Mouse (Mus musculus): ENCODE data around the gene Prpf19. TPM values are rescaled to one million over a fixed set of nuclear protein-coding genes. Genes with fewer than 3 reads are reported as not detected.
A peak's percentile ranks its signal among the peaks of the same experiment; 100 is the strongest.

The Prpf19 gene
- total RNA-seq, 2 experiments from 2014 or later, result 218 to 273 TPM

GRCm38 (mm10) chr19:10926666-10927065 is 31.6 kb downstream of the Prpf19 start:
- DNase-seq, result no peak
- intact Hi-C loops (cut with DNase I), result no loop called here

- DNase-seq, result no peak
- intact Hi-C loops (cut with DNase I), result no loop called here
These were observed 35.6 kb downstream of the Prpf19 start for GRCm38 (mm10) chr19:10930641-10931040.

GRCm38 (mm10) chr19:10935029-10935428 is 40.0 kb downstream of the Prpf19 start:
- no peak for DNase-seq
- intact Hi-C loops (cut with DNase I), result no loop called here

- intact Hi-C loops (cut with DNase I), result no loop called here
- no peak for DNase-seq
These were observed 41.0 kb downstream of the Prpf19 start for GRCm38 (mm10) chr19:10936077-10936476.

- intact Hi-C loops (cut with DNase I), result no loop called here
- no peak for DNase-seq
These were observed 42.1 kb downstream of the Prpf19 start, which contains the start of gene Ptgdr2 for GRCm38 (mm10) chr19:10937110-10937563. Gene Ptgdr2 (plus strand): TSS chr19:10937160.

- intact Hi-C loops (cut with DNase I), result no loop called here
- no peak for DNase-seq
These were observed 43.7 kb downstream of the Prpf19 start for GRCm38 (mm10) chr19:10938771-10939170.

GRCm38 (mm10) chr19:10940097-10940800 is 45.2 kb downstream of the Prpf19 start:
- DNase-seq, result peak; percentile 45 to 57
- intact Hi-C loops (cut with DNase I), result no loop called here

GRCm38 (mm10) chr19:10940801-10941457 is 45.9 kb downstream of the Prpf19 start:
- intact Hi-C loops (cut with DNase I), result no loop called here
- no peak for DNase-seq

GRCm38 (mm10) chr19:10943955-10944354 is 48.9 kb downstream of the Prpf19 start:
- intact Hi-C loops (cut with DNase I), result no loop called here
- no peak for DNase-seq

GRCm38 (mm10) chr19:10946506-10946905 is 51.5 kb downstream of the Prpf19 start:
- no peak for DNase-seq
- intact Hi-C loops (cut with DNase I), result no loop called here

GRCm38 (mm10) chr19:10947219-10947618 is 52.2 kb downstream of the Prpf19 start:
- DNase-seq, result no peak
- intact Hi-C loops (cut with DNase I), result no loop called here

GRCm38 (mm10) chr19:10948416-10948815 is 53.4 kb downstream of the Prpf19 start:
- intact Hi-C loops (cut with DNase I), result loop anchor here (2.0 kb wide), 1 partner anchor 52 kb away; no protein-coding TSS in a partner anchor
- DNase-seq, result no peak

GRCm38 (mm10) chr19:10949112-10949511 is 54.1 kb downstream of the Prpf19 start, which contains the start of gene Ccdc86:
Gene Ccdc86 (minus strand): TSS chr19:10949266.
- intact Hi-C loops (cut with DNase I), result loop anchor here (2.0 kb wide), 1 partner anchor 52 kb away; no protein-coding TSS in a partner anchor
- DNase-seq, result peak; percentile 92 to 96

GRCm38 (mm10) chr19:10949558-10949957 is 54.5 kb downstream of the Prpf19 start:
- intact Hi-C loops (cut with DNase I), result loop anchor here (2.0 kb wide), 1 partner anchor 53 kb away; no protein-coding TSS in a partner anchor

GRCm38 (mm10) chr19:10952021-10952939 is 57.2 kb downstream of the Prpf19 start:
- intact Hi-C loops (cut with DNase I), result no loop called here
- DNase-seq, result peak in 1 of 2 experiments; percentile 29

More at GRCm38 (mm10) chr19:10949558-10949957, 54.5 kb downstream of the Prpf19 start:
- DNase-seq, result no peak

Other genes starting within 250 kb of the Prpf19 start
- not detected for gene Pga5, start 217.2 kb upstream of the Prpf19 start, total RNA-seq (2021)
- gene Vps37c, start 206.5 kb upstream of the Prpf19 start, total RNA-seq (2021), result 10 to 100 TPM; 19.2 to 21.0 TPM
- gene Cd5, start 156.2 kb upstream of the Prpf19 start, total RNA-seq (2021), result under 1 TPM; 0.14 to 0.28 TPM
- gene Cd6, start 65.2 kb upstream of the Prpf19 start, total RNA-seq (2021), result under 1 TPM; 0.08 to 0.31 TPM
- gene Slc15a3, start 55.5 kb upstream of the Prpf19 start, total RNA-seq (2021), result 1 to 10 TPM; 2.2 to 2.4 TPM
- 10 to 100 TPM; 12.4 to 14.8 TPM for gene Tmem132a, start 25.3 kb upstream of the Prpf19 start, total RNA-seq (2021)
- gene Tmem109, start 13.2 kb upstream of the Prpf19 start, total RNA-seq (2021), result 100 to 1,000 TPM in 1 of 2 experiments, 10 to 100 TPM in 1; 97.4 to 107 TPM
- not detected for gene Zp1, start 25.4 kb downstream of the Prpf19 start, total RNA-seq (2021)
- under 1 TPM in 1 of 2 experiments, not detected in 1; 0.14 TPM for gene Ptgdr2, start 41.9 kb downstream of the Prpf19 start, total RNA-seq (2021)
- gene Ccdc86, start 54.0 kb downstream of the Prpf19 start, total RNA-seq (2021), result 1 to 10 TPM; 6.3 to 6.5 TPM
- not detected for gene Ms4a10, start 79.4 kb downstream of the Prpf19 start, total RNA-seq (2021)
- not detected for gene Ms4a15, start 98.0 kb downstream of the Prpf19 start, total RNA-seq (2021)
- not detected for gene Ms4a18, start 122.8 kb downstream of the Prpf19 start, total RNA-seq (2021)
- 1 to 10 TPM; 1.2 to 3.3 TPM for gene Ms4a8a, start 185.9 kb downstream of the Prpf19 start, total RNA-seq (2021)
- not detected for gene 1700017D01Rik, start 235.6 kb downstream of the Prpf19 start, total RNA-seq (2021)